Comparison of ENCODE assay signal across 8 mouse cellular contexts in the genomic region with DNA sequence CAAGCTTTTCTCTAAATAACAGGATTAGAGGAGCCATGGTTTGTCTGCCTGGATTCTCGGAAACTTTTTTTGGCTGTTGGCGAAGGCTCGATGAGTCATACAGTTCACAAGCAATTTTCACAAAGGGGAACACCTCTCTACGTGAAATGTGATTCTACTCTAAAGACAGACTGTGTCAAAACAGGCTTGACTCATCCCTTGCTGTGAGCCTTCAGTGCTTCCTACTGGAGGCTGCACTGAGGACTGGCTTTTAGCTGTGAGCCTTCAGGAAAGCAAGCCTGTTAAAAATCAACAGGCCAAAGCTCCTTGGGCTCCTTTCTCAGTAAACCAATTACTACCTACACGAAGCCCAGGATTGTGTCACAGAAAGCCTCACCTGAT.
DNase-seq lines count a peak whose midpoint lies in the region.

No protein-coding gene starts in this region.

- intact Hi-C loops in left cerebral cortex, postnatal 4 days (cut with DNase I) = loop anchor here (10.0 kb wide), 1 partner anchor 283 kb away; no protein-coding TSS in a partner anchor

- peak; percentile 52 for DNase-seq in left cerebral cortex, adult 11 months (ENCODE audit: low spot score)
- DNase-seq in left cerebral cortex, postnatal 4 days = no peak
- DNase-seq in adrenal gland, postnatal 36 days = peak; percentile 7 to 13
- peak; percentile 70 for DNase-seq in kidney, adult 9 months
- DNase-seq in right cerebral cortex, postnatal 25 days = peak; percentile 38
- DNase-seq in cerebellum, adult 18-20 months = no peak
- DNase-seq in layer of hippocampus, postnatal 36 days = no peak
- no peak for DNase-seq in thymus, postnatal 25 days

Comparison
In these comparisons a context has a peak if more than half of its experiments do, and no peak if none do; other contexts are left out.
1. DNase-seq: peak in left cerebral cortex, adult 11 months (single experiment), adrenal gland, postnatal 36 days (2 of 2), kidney, adult 9 months (single experiment) and right cerebral cortex, postnatal 25 days (single experiment); none in left cerebral cortex, postnatal 4 days (single experiment), cerebellum, adult 18-20 months (0 of 2), layer of hippocampus, postnatal 36 days (0 of 2) and thymus, postnatal 25 days (single experiment).